Mouse (Mus musculus) liver, postnatal 0 days (tissue): ENCODE data around the gene Lamc2. TPM values are rescaled to one million over a fixed set of nuclear protein-coding genes. Genes with fewer than 3 reads are reported as not detected.

ENCODE experiments used
- ATAC-seq: fragments of 200-750 bp; cut with Nextera tagmentation; 2 replicates; pipeline ENCODE4 v1.8.0; 2017; ENCODE audit warnings: mild to moderate bottlenecking, moderate library complexity
- DNase-seq: peaks from one replicate; pipeline ENCODE4 v3.0.0-alpha.2; 2016
- H3K27ac ChIP-seq: fragments of 300-500 bp; sonication (generic); 2 replicates; pipeline ENCODE4 v1.5.1; 2014; ENCODE audit warnings: antibody characterized with exemption, moderate library complexity, mild to moderate bottlenecking, low read depth
- H3K27me3 ChIP-seq: fragments of 300-500 bp; sonication (generic); 2 replicates; pipeline ENCODE4 v1.6.1; 2014; ENCODE audit warnings: low read length, control low read depth, mixed read lengths; ENCODE audit not compliant: insufficient read depth
- H3K36me3 ChIP-seq: fragments of 300-500 bp; sonication (generic); replicated peaks from 2 replicates; pipeline ENCODE4 v1.6.1; 2014; ENCODE audit warnings: mild to moderate bottlenecking, control low read depth, low read length, moderate library complexity, mixed read lengths; ENCODE audit not compliant: insufficient read depth
- H3K4me1 ChIP-seq: fragments of 300-500 bp; sonication (generic); 2 replicates; pipeline ENCODE4 v1.6.1; 2014; ENCODE audit warnings: antibody characterized with exemption, mild to moderate bottlenecking, control low read depth; ENCODE audit not compliant: insufficient read depth
- H3K4me2 ChIP-seq: fragments of 300-500 bp; sonication (generic); 2 replicates; pipeline ENCODE4 v1.6.1; 2014; ENCODE audit warnings: low read depth, mild to moderate bottlenecking, low read length, moderate library complexity, mixed read lengths
- H3K4me3 ChIP-seq: fragments of 300-500 bp; sonication (generic); 2 replicates; pipeline ENCODE4 v1.5.1; 2014; ENCODE audit warnings: low read depth, low read length
- H3K9ac ChIP-seq: fragments of 300-500 bp; sonication (generic); replicated peaks from 2 replicates; pipeline ENCODE4 v1.6.1; 2014; ENCODE audit warnings: mild to moderate bottlenecking, moderate library complexity
- H3K9me3 ChIP-seq: fragments of 300-500 bp; sonication (generic); 2 replicates; pipeline ENCODE4 v1.6.1; 2016; ENCODE audit warnings: mild to moderate bottlenecking, control low read depth, low read length, mixed read lengths
- CTCF ChIP-seq: sonication (generic); IDR thresholded peaks from 2 replicates; pipeline ENCODE4 v1.5.1; 2016; ENCODE audit warnings: antibody characterized with exemption, low read depth
- EP300 ChIP-seq: IDR thresholded peaks from 2 replicates; pipeline ENCODE4 v1.6.1; 2016; ENCODE audit warnings: antibody characterized with exemption, low read depth, mild to moderate bottlenecking
- WGBS: fragments of 180-500 bp; shearing (Covaris S2); extraction: QIAGEN DNeasy Blood & Tissue Kit; methylation state at CpG from one replicate; pipeline ENCODE4 v1.1.7; 2014; ENCODE audit not compliant: insufficient replicate concordance; 5-methylcytosine and 5-hydroxymethylcytosine counted together
- polyA plus RNA-seq: library from polyadenylated mRNA; unstranded; fragments of >200 nt; fragmentation: Nextera tagmentation; extraction: Ambion mirVana; gene quantifications from 2 replicates; pipeline ENCODE4 v1.2.1, GENCODE M21; 2015

Gene Lamc2
- polyA plus RNA-seq = 0.34 and 0.45 TPM in 2 replicates

- DNase-seq (peak; percentile 22), ATAC-seq (peak; percentile 38)
- 5% methylated on average over 34 of the region's 46 CpGs for WGBS
- Histone ChIP-seq H3K4me3 (peak within 1 kb of the TSS; percentile 33), H3K27ac (no peak within 1 kb of the TSS), H3K9ac (no peak within 1 kb of the TSS), H3K9me3 (no peaks in the 10 kb centered on the region), H3K36me3 (no peaks in the 10 kb centered on the region), H3K4me2 (peak within 1 kb of the TSS; percentile 67), H3K4me1 (peaks cover 6% of the 10 kb centered on the region), H3K27me3 (peaks cover 28% of the 10 kb centered on the region)
- TF ChIP-seq CTCF (no peak), EP300 (no peak)
Measured at GRCm38 (mm10) chr1:153185828-153186803, at the start of gene Lamc2. Lamc2 (minus strand) TSS chr1:153186447.

- DNase-seq (no peak), ATAC-seq (no peak)
- Histone ChIP-seq H3K4me2 (no peak overlapping the region), H3K27ac (no peak overlapping the region), H3K9me3 (no peaks in the 10 kb centered on the region), H3K36me3 (peaks cover 20% of the 10 kb centered on the region), H3K27me3 (no peaks in the 10 kb centered on the region), H3K4me1 (no peaks in the 10 kb centered on the region), H3K9ac (no peak overlapping the region), H3K4me3 (no peak overlapping the region)
- 79% methylated on average over 4 of the region's 4 CpGs for WGBS
- TF ChIP-seq EP300 (no peak), CTCF (no peak)
Measured at GRCm38 (mm10) chr1:153235576-153235975, 49.3 kb upstream of the Lamc2 start.

- H3K9ac ChIP-seq = no peak overlapping the region
- H3K27ac ChIP-seq = no peak overlapping the region
- no peaks in the 10 kb centered on the region for H3K27me3 ChIP-seq
- H3K4me1 ChIP-seq = no peaks in the 10 kb centered on the region
- H3K4me2 ChIP-seq = no peak overlapping the region
- TF ChIP-seq CTCF (no peak), EP300 (no peak)
- 76% methylated on average over 9 of the region's 9 CpGs for WGBS
- no peaks in the 10 kb centered on the region for H3K9me3 ChIP-seq
- peaks cover 21% of the 10 kb centered on the region for H3K36me3 ChIP-seq
- ATAC-seq (no peak), DNase-seq (no peak)
- no peak overlapping the region for H3K4me3 ChIP-seq
Measured at GRCm38 (mm10) chr1:153231681-153232080, 45.4 kb upstream of the Lamc2 start.

- H3K27ac ChIP-seq = no peak overlapping the region
- no peak overlapping the region for H3K4me2 ChIP-seq
- TF ChIP-seq EP300 (no peak), CTCF (no peak)
- no peaks in the 10 kb centered on the region for H3K9me3 ChIP-seq
- H3K9ac ChIP-seq = no peak overlapping the region
- no peaks in the 10 kb centered on the region for H3K4me1 ChIP-seq
- H3K4me3 ChIP-seq = no peak overlapping the region
- 66% methylated on average over 4 of the region's 4 CpGs for WGBS
- no peak for DNase-seq
- ATAC-seq = no peak
- no peaks in the 10 kb centered on the region for H3K27me3 ChIP-seq
- peaks cover 31% of the 10 kb centered on the region for H3K36me3 ChIP-seq
Measured at GRCm38 (mm10) chr1:153227916-153228315, 41.7 kb upstream of the Lamc2 start.

GRCm38 (mm10) chr1:153227096-153227495, 40.8 kb upstream of the Lamc2 start:
- H3K27ac ChIP-seq = no peak overlapping the region
- no peaks in the 10 kb centered on the region for H3K9me3 ChIP-seq
- WGBS = 84% methylated on average over 8 of the region's 8 CpGs
- H3K4me3 ChIP-seq = no peak overlapping the region
- ATAC-seq = no peak
- H3K36me3 ChIP-seq = peaks cover 31% of the 10 kb centered on the region
- TF ChIP-seq EP300 (no peak), CTCF (no peak)
- H3K4me2 ChIP-seq = no peak overlapping the region
- DNase-seq = no peak
- no peaks in the 10 kb centered on the region for H3K27me3 ChIP-seq
- H3K9ac ChIP-seq = no peak overlapping the region
- H3K4me1 ChIP-seq = no peaks in the 10 kb centered on the region

- TF ChIP-seq EP300 (no peak), CTCF (no peak)
- ATAC-seq (no peak), DNase-seq (no peak)
- H3K4me1 ChIP-seq = no peaks in the 10 kb centered on the region
- peaks cover 41% of the 10 kb centered on the region for H3K36me3 ChIP-seq
- no peak overlapping the region for H3K4me3 ChIP-seq
- H3K9ac ChIP-seq = no peak overlapping the region
- no peaks in the 10 kb centered on the region for H3K27me3 ChIP-seq
- WGBS = 84% methylated on average over 21 of the region's 21 CpGs
- no peak overlapping the region for H3K27ac ChIP-seq
- no peak overlapping the region for H3K4me2 ChIP-seq
- no peaks in the 10 kb centered on the region for H3K9me3 ChIP-seq
Measured at GRCm38 (mm10) chr1:153225786-153226725, 39.8 kb upstream of the Lamc2 start.
